Mouse (Mus musculus): ENCODE measurements around the gene Sema7a.

DNA sequence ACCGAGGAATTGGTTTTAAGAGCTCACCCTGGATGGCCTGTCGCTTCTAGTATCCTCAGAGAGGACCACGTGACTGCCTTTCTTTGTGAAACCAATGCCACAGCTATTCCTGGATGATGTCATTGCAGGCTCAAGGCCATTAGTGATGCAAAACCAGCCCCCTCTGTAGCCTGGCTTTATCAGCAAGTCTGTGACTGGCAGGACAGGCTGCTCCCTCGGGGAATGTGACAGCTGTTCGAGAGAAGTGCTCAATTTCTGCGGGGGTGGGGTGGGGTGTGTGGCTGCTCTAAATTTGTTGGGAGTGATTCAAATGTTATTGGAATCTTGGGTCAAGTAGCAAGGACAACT, 69.1 kb downstream of the Sema7a start:
- TF ChIP-seq POLR2A (IDR thresholded peaks at IDR 0.05; ENCODE audit: low read depth, low read length) (no peak), CTCF (IDR thresholded peaks at IDR 0.05; ENCODE audit: extremely low read depth, insufficient read depth, insufficient read length, insufficient replicate concordance) (no peak)
